Comparison of ENCODE assay signal across 8 mouse cellular contexts in the genomic region with DNA sequence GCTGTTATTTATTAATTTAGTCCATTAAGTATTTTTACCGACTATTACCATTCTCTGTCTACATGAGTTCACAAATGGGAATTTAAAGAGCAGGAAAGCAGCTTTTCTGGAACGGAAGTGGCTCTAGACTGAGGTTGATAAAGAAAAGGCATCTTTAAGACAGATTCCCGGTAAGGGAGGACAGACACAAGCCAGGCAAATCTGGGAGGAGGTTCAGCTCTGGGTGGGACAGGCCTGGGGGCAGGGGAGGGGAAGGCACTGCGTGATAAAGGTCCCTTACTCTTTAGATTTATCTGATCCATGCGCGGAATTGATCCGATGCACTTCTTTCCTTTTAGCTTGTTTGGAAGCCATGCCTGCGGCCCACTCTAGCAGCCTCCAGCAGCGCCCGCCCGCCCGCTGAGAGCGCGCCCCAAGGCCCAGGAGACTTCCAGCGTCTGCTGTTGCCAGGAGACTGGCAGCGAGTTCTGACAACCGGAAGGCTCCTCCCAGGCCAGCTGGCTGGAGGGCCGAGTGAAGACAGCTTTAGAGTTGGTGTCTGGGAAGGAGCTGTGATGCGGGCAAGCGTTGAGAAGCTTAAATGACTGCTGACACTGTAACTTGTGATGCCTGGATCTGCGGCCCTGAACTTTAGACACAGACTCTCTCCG. TPM values are rescaled to one million over a fixed set of nuclear protein-coding genes. Genes with fewer than 3 reads are reported as not detected.
A peak's percentile ranks its signal among the peaks of the same experiment; 100 is the strongest.
DNase-seq lines count a peak whose midpoint lies in the region; ATAC-seq lines count a peak whose summit lies in the region.

TSS of gene Adgb (minus strand) at position 366 of the 650 bp plus-strand sequence.

- no peak within 1 kb of the TSS for H3K27ac ChIP-seq in embryonic facial prominence, embryonic 12.5 days
- 0 out of 2 replicates have a peak within 1 kb of the TSS, but pooled peaks have one; percentile 27 for H3K27ac ChIP-seq in macrophage

- H3K4me3 ChIP-seq in embryonic facial prominence, embryonic 12.5 days = peak within 1 kb of the TSS; percentile 22
- H3K4me3 ChIP-seq in macrophage (ENCODE audit: inconsistent target) = peak within 1 kb of the TSS; percentile 11; the same call in 1 of the 2 replicates

- DNase-seq in adrenal gland, postnatal 4 days (ENCODE audit: low spot score in 2 of 2) = peak; percentile 30 to 43
- peak; percentile 73 to 83 for DNase-seq in heart, adult 18-20 months
- DNase-seq in kidney, adult 11 months = peak; percentile 26
- peak; percentile 61 to 72 for DNase-seq in left cerebral cortex, postnatal 14 days (ENCODE audit: low spot score in 2 of 2)
- peak; percentile 82 to 86 for DNase-seq in right cerebral cortex, postnatal 10 days (ENCODE audit: low spot score in 2 of 2)

- H3K9ac ChIP-seq in embryonic facial prominence, embryonic 12.5 days = peak within 1 kb of the TSS; percentile 19

- peaks cover 6% of the 10 kb centered on the region; the same call in 1 of the 2 replicates for H3K4me1 ChIP-seq in embryonic facial prominence, embryonic 12.5 days

- no peaks in the 10 kb centered on the region for H3K9me3 ChIP-seq in embryonic facial prominence, embryonic 12.5 days

- peak; percentile 88 for ATAC-seq in embryonic facial prominence, embryonic 12.5 days (ENCODE audit: insufficient number of reproducible peaks, insufficient read depth, low FRiP score, low TSS enrichment)
- no peak for ATAC-seq in erythroid progenitor cell, adult 5-6 weeks (replicated peaks; ENCODE audit: low FRiP score, poor library complexity, severe bottlenecking)

- 5% methylated on average over 22 of the region's 22 CpGs for WGBS in embryonic facial prominence, embryonic 12.5 days
- WGBS in macrophage (ENCODE audit: missing documents) = 26% methylated on average over 22 of the region's 22 CpGs

- H3K79me2 ChIP-seq in macrophage (ENCODE audit: inconsistent target) = no peaks in the 10 kb centered on the region

- H3K4me2 ChIP-seq in embryonic facial prominence, embryonic 12.5 days (replicated peaks) = peak within 1 kb of the TSS; percentile 54

- intact Hi-C loops in left cerebral cortex, postnatal 14 days (cut with DNase I) = no loop called here

- no peaks in the 10 kb centered on the region for H3K27me3 ChIP-seq in embryonic facial prominence, embryonic 12.5 days

- no peaks in the 10 kb centered on the region for H3K36me3 ChIP-seq in embryonic facial prominence, embryonic 12.5 days
- H3K36me3 ChIP-seq in macrophage (ENCODE audit: inconsistent target) = no peaks in the 10 kb centered on the region

RNA-seq across cellular contexts. Expression of gene Adgb, which starts in this region (rescaled TPM):
- 1 to 10 TPM in 1 of 2 experiments, under 1 TPM in 1; 0.59 to 1.0 TPM for total RNA-seq in adrenal gland, postnatal 4 days (2021)
- 0.12 and 0.20 TPM in 2 replicates for polyA plus RNA-seq in embryonic facial prominence, embryonic 12.5 days (2016; fragmentation: Nextera tagmentation; extraction: Ambion mirVana)
- under 1 TPM; 0.05 to 0.21 TPM for total RNA-seq in heart, adult 18-20 months (2021)
- under 1 TPM; 0.27 to 0.40 TPM for total RNA-seq in left cerebral cortex, postnatal 14 days (2021)
- 10 to 100 TPM in 15 of 26 experiments, 1 to 10 TPM in 11; 1.7 to 48.7 (median 12.3) TPM for total RNA-seq in macrophage (2018; cell fraction: chromatin; rRNA removed)
- total RNA-seq in macrophage (2018; cell fraction: cytosol; rRNA removed) = 1 to 10 TPM in 13 of 26 experiments, under 1 TPM in 13; 0.12 to 3.1 (median 0.92) TPM
- 10 to 100 TPM in 13 of 26 experiments, 1 to 10 TPM in 13; 1.3 to 26.0 (median 9.2) TPM for total RNA-seq in macrophage (2018; cell fraction: nucleus; rRNA removed)
- 0.26 to 1.7 TPM (median 0.28 TPM) in 3 replicates for polyA plus RNA-seq in macrophage (2018)
- total RNA-seq in erythroid progenitor cell, adult 5-6 weeks (2015; ENCODE audit: low replicate concordance) = not detected in 2 replicates
- not detected in 2 replicates for total RNA-seq in erythroid progenitor cell, adult 5-6 weeks (2017; ENCODE audit: low replicate concordance)

Comparison
In these comparisons a context has a peak if more than half of its experiments do, and no peak if none do; other contexts are left out.
1. Peak in ATAC-seq, H3K4me3 ChIP-seq, H3K9ac ChIP-seq and H3K4me2 ChIP-seq in embryonic facial prominence, embryonic 12.5 days; RNA of the gene not detected or under 1 TPM.
2. Peak in DNase-seq in heart, adult 18-20 months; RNA of the gene not detected or under 1 TPM.
3. Peak in DNase-seq in left cerebral cortex, postnatal 14 days; RNA of the gene not detected or under 1 TPM.
4. DNase-seq: peak in every context shown above with its lines; median percentile 84 in right cerebral cortex, postnatal 10 days; 78 in heart, adult 18-20 months; 66 in left cerebral cortex, postnatal 14 days; 36 in adrenal gland, postnatal 4 days; 26 in kidney, adult 11 months.